Mouse (Mus musculus): ENCODE measurements around the gene Urgcp.
A peak's percentile ranks its signal among the peaks of the same experiment; 100 is the strongest.
"Not testable (repeated sequence)": the region's sequence is repeated elsewhere in the genome, so short reads cannot be mapped to it uniquely, and the experiment has no call there.

Gene Urgcp

GRCm38 (mm10) chr11:5761820-5762632 is at the start of gene Urgcp:
TSS of gene Urgcp (minus strand) at chr11:5762376.
- peak; percentile 96 for DNase-seq

- not testable (repeated sequence) for DNase-seq
Observed at GRCm38 (mm10) chr11:5809487-5809886, 47.3 kb upstream of the Urgcp start.

GRCm38 (mm10) chr11:5807956-5808355 is 45.8 kb upstream of the Urgcp start:
- DNase-seq: no peak

GRCm38 (mm10) chr11:5805711-5806110 is 43.5 kb upstream of the Urgcp start:
- no peak for DNase-seq

- no peak for DNase-seq
Observed at GRCm38 (mm10) chr11:5804174-5804573, 42.0 kb upstream of the Urgcp start.

GRCm38 (mm10) chr11:5803551-5803981 is 41.4 kb upstream of the Urgcp start, which contains the start of gene Pgam2:
TSS of gene Pgam2 (minus strand) at chr11:5803733.
- no peak for DNase-seq

GRCm38 (mm10) chr11:5802457-5803217 is 40.5 kb upstream of the Urgcp start:
- no peak for DNase-seq

GRCm38 (mm10) chr11:5802005-5802404 is 39.8 kb upstream of the Urgcp start:
- DNase-seq: no peak

- no peak for DNase-seq
Observed at GRCm38 (mm10) chr11:5801511-5801910, 39.3 kb upstream of the Urgcp start.

- peak; percentile 73 for DNase-seq
Observed at GRCm38 (mm10) chr11:5799621-5800490, 37.7 kb upstream of the Urgcp start.

- no peak for DNase-seq
Observed at GRCm38 (mm10) chr11:5797928-5798327, 35.8 kb upstream of the Urgcp start.

- no peak for DNase-seq
Observed at GRCm38 (mm10) chr11:5797371-5797770, 35.2 kb upstream of the Urgcp start.

- no peak for DNase-seq
Observed at GRCm38 (mm10) chr11:5796939-5797338, 34.8 kb upstream of the Urgcp start.

GRCm38 (mm10) chr11:5795706-5796105 is 33.5 kb upstream of the Urgcp start:
- DNase-seq: no peak

- no peak for DNase-seq
Observed at GRCm38 (mm10) chr11:5795290-5795689, 33.1 kb upstream of the Urgcp start.

- no peak for DNase-seq
Observed at GRCm38 (mm10) chr11:5790431-5790830, 28.3 kb upstream of the Urgcp start.

- no peak for DNase-seq
Observed at GRCm38 (mm10) chr11:5789754-5790333, 27.7 kb upstream of the Urgcp start.

- DNase-seq: no peak
Observed at GRCm38 (mm10) chr11:5789071-5789753, 27.0 kb upstream of the Urgcp start.

GRCm38 (mm10) chr11:5788056-5789014 is 26.2 kb upstream of the Urgcp start, which contains the start of gene Dbnl:
TSS of gene Dbnl (plus strand) at chr11:5788488.
- peak; percentile 98 for DNase-seq

- DNase-seq: no peak
Observed at GRCm38 (mm10) chr11:5787671-5788055, 25.5 kb upstream of the Urgcp start.

- peak; percentile 46 for DNase-seq
Observed at GRCm38 (mm10) chr11:5785732-5786131, 23.6 kb upstream of the Urgcp start.

All from lung, postnatal 10 days (tissue).